Mouse (Mus musculus) midbrain, postnatal 0 days (tissue): ENCODE data around the gene Mettl11b. TPM values are rescaled to one million over a fixed set of nuclear protein-coding genes. Genes with fewer than 3 reads are reported as not detected.

Experiments
- ATAC-seq: fragments of 200-750 bp; cut with Nextera tagmentation; 2 replicates; pipeline ENCODE4 v1.8.0; 2017; ENCODE audit warnings: moderate number of reproducible peaks, mild to moderate bottlenecking, moderate TSS enrichment, moderate library complexity; ENCODE audit not compliant: low FRiP score
- DNase-seq: peaks from one replicate; pipeline ENCODE4 v3.0.0-alpha.2; 2015; ENCODE audit warnings: low spot score
- H3K27ac ChIP-seq: fragments of 300-500 bp; sonication (generic); 2 replicates; pipeline ENCODE4 v1.5.1; 2014; ENCODE audit warnings: low read depth, mild to moderate bottlenecking, low read length, mixed read lengths
- H3K27me3 ChIP-seq: fragments of 300-500 bp; sonication (generic); 2 replicates; pipeline ENCODE4 v1.6.1; 2014; ENCODE audit warnings: low read length, control low read depth, mixed read lengths; ENCODE audit not compliant: insufficient read depth
- H3K36me3 ChIP-seq: fragments of 300-500 bp; sonication (generic); 2 replicates; pipeline ENCODE4 v1.6.1; 2014; ENCODE audit warnings: low read length, control low read depth, mixed read lengths; ENCODE audit not compliant: insufficient read depth
- H3K4me1 ChIP-seq: fragments of 300-500 bp; sonication (generic); 2 replicates; pipeline ENCODE4 v1.6.1; 2014; ENCODE audit warnings: mild to moderate bottlenecking, control low read depth, antibody characterized with exemption, low read length, mixed read lengths; ENCODE audit not compliant: insufficient read depth
- H3K4me2 ChIP-seq: fragments of 300-500 bp; sonication (generic); 2 replicates; pipeline ENCODE4 v1.6.1; 2014; ENCODE audit warnings: low read depth, mild to moderate bottlenecking, low read length, mixed read lengths; ENCODE audit not compliant: poor library complexity, severe bottlenecking
- H3K4me3 ChIP-seq: fragments of 300-500 bp; sonication (generic); 2 replicates; pipeline ENCODE4 v1.5.1; 2014; ENCODE audit warnings: low read depth, mild to moderate bottlenecking, low read length, moderate library complexity
- H3K9ac ChIP-seq: fragments of 300-500 bp; sonication (generic); replicated peaks from 2 replicates; pipeline ENCODE4 v1.6.1; 2014; ENCODE audit warnings: mild to moderate bottlenecking, low read length, moderate library complexity, mixed read lengths; ENCODE audit not compliant: poor library complexity, severe bottlenecking
- H3K9me3 ChIP-seq: fragments of 300-500 bp; sonication (generic); 2 replicates; pipeline ENCODE4 v1.6.1; 2016; ENCODE audit warnings: low read length, control low read depth
- CTCF ChIP-seq: IDR thresholded peaks from 2 replicates; pipeline ENCODE4 v1.5.1; 2016; ENCODE audit warnings: antibody characterized with exemption, mild to moderate bottlenecking
- WGBS: fragments of 180-500 bp; shearing (Covaris S2); extraction: QIAGEN DNeasy Blood & Tissue Kit; methylation state at CpG from one replicate; pipeline ENCODE4 v1.1.7; 2014; 5-methylcytosine and 5-hydroxymethylcytosine counted together
- polyA plus RNA-seq: library from polyadenylated mRNA; unstranded; fragments of >200 nt; fragmentation: Nextera tagmentation; extraction: Ambion mirVana; gene quantifications from 2 replicates; pipeline ENCODE4 v1.2.1, GENCODE M21; 2015
- total RNA-seq: library from RNA; depleted of rRNA; stranded (reverse); fragments of >200 nt; gene quantifications from 2 replicates; pipeline ENCODE4 v1.2.3, GENCODE M21; 2014

Gene Mettl11b
- total and polyA plus RNA-seq, 2 experiments from 2014 or later, result 0.55 to 1.8 TPM

DNA sequence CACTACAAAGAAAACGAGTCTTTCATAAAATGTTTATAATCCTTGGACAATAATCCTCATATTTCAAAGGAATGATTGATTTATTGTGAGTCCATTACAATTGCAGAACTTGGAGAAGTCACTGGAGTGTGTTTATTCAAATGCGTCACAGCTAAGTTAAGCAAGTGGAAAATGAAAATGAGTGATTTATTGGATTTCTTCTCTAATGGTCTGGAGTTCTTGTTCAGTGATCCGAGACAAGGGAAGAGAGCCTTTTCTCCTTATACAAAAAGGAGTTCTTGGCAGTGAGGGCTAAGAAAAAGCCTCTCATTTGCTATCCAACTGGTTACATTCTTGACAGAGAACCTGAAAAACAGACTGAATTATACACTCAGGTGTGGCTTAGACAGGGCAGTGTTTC is 42.9 kb downstream of the Mettl11b start:
- WGBS, result 54% methylated on average over 3 of the region's 3 CpGs
- no peak for ATAC-seq

DNA sequence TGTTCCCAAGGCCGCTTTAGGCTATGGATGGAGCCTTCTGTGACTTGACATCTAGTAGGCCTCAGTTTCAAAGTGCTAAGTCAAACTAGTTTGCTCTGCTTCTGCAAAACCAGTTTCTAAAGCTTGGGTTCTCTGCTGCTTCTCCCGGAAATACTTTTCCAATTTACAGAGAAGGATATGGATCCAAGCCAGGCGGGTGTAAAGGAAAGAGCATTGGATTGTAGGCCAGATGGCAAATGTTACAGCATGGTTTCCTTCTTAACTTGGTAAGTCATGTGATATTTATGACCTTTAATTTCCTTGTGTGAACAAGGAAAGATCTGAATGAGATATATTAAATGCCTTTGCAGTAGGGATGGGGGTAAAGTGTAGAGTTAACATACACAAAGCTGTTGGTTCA is 52.2 kb downstream of the Mettl11b start:
- ATAC-seq, result no peak
- DNase-seq, result no peak
- Histone ChIP-seq H3K9me3 (no peaks in the 10 kb centered on the region), H3K4me1 (no peaks in the 10 kb centered on the region), H3K27ac (no peak overlapping the region), H3K4me3 (no peak overlapping the region), H3K9ac (no peak overlapping the region), H3K4me2 (no peak overlapping the region), H3K27me3 (no peaks in the 10 kb centered on the region), H3K36me3 (no peaks in the 10 kb centered on the region)
- 92% methylated on average over 3 of the region's 3 CpGs for WGBS
- no peak for TF ChIP-seq CTCF

More for the DNA sequence above, 42.9 kb downstream of the Mettl11b start:
- no peak overlapping the region for H3K9ac ChIP-seq
- H3K9me3 ChIP-seq, result no peaks in the 10 kb centered on the region
- TF ChIP-seq CTCF, result no peak
- H3K36me3 ChIP-seq, result no peaks in the 10 kb centered on the region
- H3K4me1 ChIP-seq, result no peaks in the 10 kb centered on the region
- no peak overlapping the region for H3K27ac ChIP-seq
- H3K27me3 ChIP-seq, result no peaks in the 10 kb centered on the region
- no peak overlapping the region for H3K4me3 ChIP-seq
- H3K4me2 ChIP-seq, result no peak overlapping the region
- DNase-seq, result no peak

DNA sequence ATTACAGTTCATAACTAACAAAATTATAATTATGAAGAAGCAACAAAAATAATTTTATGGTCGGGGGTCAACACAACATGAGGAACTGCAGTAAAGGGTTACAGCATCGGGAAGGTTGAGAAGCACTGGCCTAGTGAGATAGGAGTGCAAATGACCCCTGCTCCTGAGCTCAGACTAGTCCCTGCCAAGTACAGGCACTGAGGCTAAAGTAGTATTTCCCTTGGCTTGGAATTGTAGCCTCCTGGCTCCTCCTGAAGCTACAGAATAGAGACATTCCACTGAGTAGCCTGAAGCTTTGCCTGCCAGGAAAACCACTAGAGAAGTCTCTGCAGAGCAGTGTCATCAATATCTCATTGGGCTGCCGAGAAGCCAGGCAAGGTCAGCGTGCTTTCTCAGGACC is 53.7 kb downstream of the Mettl11b start:
- Histone ChIP-seq H3K4me3 (no peak overlapping the region), H3K27me3 (no peaks in the 10 kb centered on the region), H3K27ac (no peak overlapping the region), H3K9me3 (no peaks in the 10 kb centered on the region), H3K4me2 (no peak overlapping the region), H3K9ac (no peak overlapping the region), H3K4me1 (no peaks in the 10 kb centered on the region), H3K36me3 (no peaks in the 10 kb centered on the region)
- DNase-seq (no peak), ATAC-seq (no peak)
- no peak for TF ChIP-seq CTCF
- 94% methylated on average over 4 of the region's 4 CpGs for WGBS

DNA sequence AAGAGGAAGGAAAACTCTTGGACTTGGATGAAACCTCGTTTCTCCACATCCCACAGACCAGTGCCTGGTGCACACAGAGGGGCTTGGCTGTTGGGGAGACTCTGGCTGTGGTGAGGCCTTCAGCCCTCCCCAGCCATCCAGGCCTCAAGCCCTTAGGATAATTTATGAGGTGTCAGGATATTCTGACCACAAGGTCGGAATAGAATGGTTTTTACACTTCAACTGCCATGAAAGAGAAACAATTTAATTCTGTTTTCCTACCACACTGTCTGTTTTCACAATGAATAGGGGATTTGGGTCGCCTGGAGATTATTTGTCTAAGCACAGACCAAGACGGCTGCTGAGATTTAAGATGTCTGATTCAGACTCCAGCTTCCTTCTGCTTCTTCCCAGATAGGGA is 54.3 kb downstream of the Mettl11b start:
- Histone ChIP-seq H3K36me3 (no peaks in the 10 kb centered on the region), H3K27ac (no peak overlapping the region), H3K27me3 (no peaks in the 10 kb centered on the region), H3K9me3 (no peaks in the 10 kb centered on the region), H3K4me3 (no peak overlapping the region), H3K4me1 (no peaks in the 10 kb centered on the region), H3K9ac (no peak overlapping the region), H3K4me2 (no peak overlapping the region)
- DNase-seq (no peak), ATAC-seq (no peak)
- no peak for TF ChIP-seq CTCF
- WGBS, result 18% methylated on average over 4 of the region's 4 CpGs

DNA sequence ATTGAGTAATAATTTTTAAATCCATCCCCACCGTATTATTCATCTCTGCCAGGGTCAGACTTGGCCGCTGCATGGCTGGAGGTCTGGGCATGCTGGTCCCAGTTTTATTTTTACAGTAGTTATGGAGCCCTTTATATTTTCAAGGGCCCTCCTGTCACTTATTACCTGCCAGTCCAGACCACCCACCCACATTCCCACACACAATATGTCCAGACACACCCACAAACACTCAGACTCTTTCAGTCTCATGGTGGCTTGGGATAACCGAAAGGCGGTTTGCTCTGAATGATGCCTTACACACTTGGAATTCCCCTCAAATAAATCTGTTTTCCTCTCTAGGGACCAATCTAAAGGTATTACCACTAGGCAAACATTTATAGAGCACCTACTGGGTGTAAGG is 55.1 kb downstream of the Mettl11b start:
- no peaks in the 10 kb centered on the region for H3K36me3 ChIP-seq
- no peaks in the 10 kb centered on the region for H3K9me3 ChIP-seq
- no peak overlapping the region for H3K27ac ChIP-seq
- no peak for TF ChIP-seq CTCF
- WGBS, result 97% methylated on average over 4 of the region's 4 CpGs
- H3K4me2 ChIP-seq, result no peak overlapping the region
- no peaks in the 10 kb centered on the region for H3K27me3 ChIP-seq
- ATAC-seq, result no peak
- H3K9ac ChIP-seq, result no peak overlapping the region
- no peak overlapping the region for H3K4me3 ChIP-seq
- H3K4me1 ChIP-seq, result no peaks in the 10 kb centered on the region
- no peak for DNase-seq

DNA sequence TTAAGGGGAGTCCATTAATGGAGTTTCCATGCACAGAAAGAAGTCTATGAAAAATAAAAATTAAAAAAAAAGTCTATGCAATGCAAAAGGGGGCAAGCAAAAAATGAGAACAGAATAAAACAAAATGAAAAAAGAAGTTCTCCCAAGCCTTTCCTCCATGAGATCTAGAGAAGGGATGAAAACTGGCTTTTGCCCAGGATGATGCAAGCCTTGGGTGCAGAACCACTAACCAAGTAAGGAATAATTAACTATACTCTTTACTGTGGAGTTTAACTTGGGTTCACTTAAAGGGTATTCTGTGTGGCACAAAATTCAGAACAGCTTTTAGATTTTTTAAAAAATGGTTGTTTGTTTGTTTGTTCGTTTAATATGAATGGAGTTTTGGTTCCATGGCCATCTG is 62.6 kb downstream of the Mettl11b start:
- Histone ChIP-seq H3K27me3 (no peaks in the 10 kb centered on the region), H3K9ac (no peak overlapping the region), H3K36me3 (no peaks in the 10 kb centered on the region), H3K4me1 (no peaks in the 10 kb centered on the region), H3K4me3 (no peak overlapping the region), H3K27ac (no peak overlapping the region), H3K4me2 (no peak overlapping the region), H3K9me3 (no peaks in the 10 kb centered on the region)
- no peak for DNase-seq
- 75% methylated on average over 1 of the region's 1 CpGs for WGBS
- no peak for ATAC-seq
- no peak for TF ChIP-seq CTCF

DNA sequence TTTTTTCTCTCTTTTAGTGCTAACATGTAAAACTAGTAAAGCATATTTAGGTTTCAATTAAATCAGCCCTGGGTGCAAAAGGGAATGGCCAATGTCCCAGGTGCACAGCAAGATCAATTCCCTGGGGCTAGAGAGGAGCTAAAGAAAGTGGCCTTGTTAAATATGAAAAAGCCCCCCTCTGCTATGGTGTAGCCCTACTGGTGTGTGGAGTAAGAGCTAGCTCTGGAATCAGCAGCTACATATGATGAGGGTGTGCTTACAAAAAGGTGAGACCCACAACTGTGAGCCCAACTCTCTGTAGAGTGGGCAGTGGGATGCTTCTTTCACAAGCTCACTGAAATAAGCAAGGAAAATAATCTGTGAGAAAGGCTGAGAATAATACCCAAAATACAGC is 66.5 kb downstream of the Mettl11b start:
- Histone ChIP-seq H3K4me2 (no peak overlapping the region), H3K9ac (no peak overlapping the region), H3K27me3 (no peaks in the 10 kb centered on the region), H3K9me3 (no peaks in the 10 kb centered on the region), H3K27ac (no peak overlapping the region), H3K4me3 (no peak overlapping the region), H3K4me1 (no peaks in the 10 kb centered on the region), H3K36me3 (no peaks in the 10 kb centered on the region)
- DNase-seq (no peak), ATAC-seq (no peak)
- TF ChIP-seq CTCF, result no peak
